Mouse (Mus musculus) thymus, adult 2 months (tissue): Measurements from ENCODE around the gene Piezo1. TPM values are rescaled to one million over a fixed set of nuclear protein-coding genes. Genes with fewer than 3 reads are reported as not detected.

ENCODE experiments used
- DNase-seq: peaks from one replicate; pipeline ENCODE4 v3.0.0; 2021
- H3K27ac ChIP-seq: fragments of 200-500 bp; 2 replicates; pipeline ENCODE4 v1.5.1; 2012; ENCODE audit warnings: low read length, control low read depth; ENCODE audit not compliant: control insufficient read depth, insufficient read depth
- H3K27me3 ChIP-seq: fragments of 200-500 bp; 2 replicates; pipeline ENCODE4 v1.6.1; 2012; ENCODE audit warnings: mild to moderate bottlenecking, low read length, moderate library complexity, mixed read lengths; ENCODE audit not compliant: control insufficient read depth, insufficient read depth
- H3K36me3 ChIP-seq: fragments of 200-500 bp; 2 replicates; pipeline ENCODE4 v1.6.1; 2012; ENCODE audit warnings: mild to moderate bottlenecking, low read length, moderate library complexity; ENCODE audit not compliant: control insufficient read depth, insufficient read depth
- H3K4me1 ChIP-seq: fragments of 200-500 bp; replicated peaks from 2 replicates; pipeline ENCODE4 v1.6.1; 2012; ENCODE audit warnings: low read length; ENCODE audit not compliant: control insufficient read depth, insufficient read depth
- H3K4me3 ChIP-seq: fragments of 200-500 bp; 2 replicates; pipeline ENCODE4 v1.5.1; 2012; ENCODE audit warnings: mild to moderate bottlenecking, low read length, control low read depth, moderate library complexity; ENCODE audit not compliant: control insufficient read depth, insufficient read depth
- CTCF ChIP-seq: fragments of 200-500 bp; IDR thresholded peaks from 2 replicates; pipeline ENCODE4 v1.5.1; 2012; ENCODE audit warnings: mild to moderate bottlenecking, control low read depth, low read length, moderate library complexity, borderline replicate concordance; ENCODE audit not compliant: control insufficient read depth, poor library complexity, insufficient read depth; ENCODE audit errors: extremely low read depth
- POLR2A ChIP-seq: fragments of 200-500 bp; IDR thresholded peaks from 2 replicates; pipeline ENCODE4 v1.6.1; 2012; ENCODE audit warnings: mild to moderate bottlenecking, low read length, control low read depth, moderate library complexity; ENCODE audit not compliant: control insufficient read depth, poor library complexity, insufficient read depth; ENCODE audit errors: extremely low read depth
- WGBS: fragments of 180-500 bp; shearing (Covaris S2); methylation state at CpG from one replicate; pipeline ENCODE4 v1.1.7; 2018; 5-methylcytosine and 5-hydroxymethylcytosine counted together
- polyA plus RNA-seq: library from polyadenylated mRNA; depleted of rRNA; stranded (reverse); fragments of >200 nt; gene quantifications from 2 replicates; pipeline ENCODE4 v1.2.3, GENCODE M21; 2012

The Piezo1 gene
- polyA plus RNA-seq, 1 experiment = 93.6 TPM

DNA sequence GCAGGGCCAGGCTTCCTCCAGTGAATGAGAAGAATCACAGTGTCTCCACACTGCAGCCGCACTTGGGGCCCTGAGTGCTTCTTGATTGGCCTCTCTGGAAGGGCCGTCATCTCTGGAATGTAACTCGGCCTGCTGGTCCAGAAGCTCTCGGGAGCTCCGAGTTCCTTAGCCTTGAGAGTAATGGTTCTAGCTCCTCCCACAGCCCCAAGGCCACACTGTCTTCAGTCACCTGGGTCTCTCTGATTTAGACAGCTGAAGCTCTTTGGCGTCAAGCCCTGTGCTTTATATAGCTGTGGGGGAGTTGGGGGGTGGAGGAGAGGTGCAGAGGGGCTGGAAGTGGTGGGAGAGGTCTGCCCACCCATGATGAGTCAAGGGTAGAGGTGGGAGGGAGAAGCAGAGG is 14.1 kb downstream of the Piezo1 start:
- no peak for TF ChIP-seq CTCF
- no peak for TF ChIP-seq POLR2A
- DNase-seq = no peak
- Histone ChIP-seq H3K27ac (no peak overlapping the region), H3K4me1 (0 out of 2 replicates have a peak, but pooled peaks cover 3% of the 10 kb centered on the region), H3K36me3 (no peaks in the 10 kb centered on the region), H3K4me3 (no peak overlapping the region), H3K27me3 (no peaks in the 10 kb centered on the region)
- 93% methylated on average over 6 of the region's 6 CpGs for WGBS

DNA sequence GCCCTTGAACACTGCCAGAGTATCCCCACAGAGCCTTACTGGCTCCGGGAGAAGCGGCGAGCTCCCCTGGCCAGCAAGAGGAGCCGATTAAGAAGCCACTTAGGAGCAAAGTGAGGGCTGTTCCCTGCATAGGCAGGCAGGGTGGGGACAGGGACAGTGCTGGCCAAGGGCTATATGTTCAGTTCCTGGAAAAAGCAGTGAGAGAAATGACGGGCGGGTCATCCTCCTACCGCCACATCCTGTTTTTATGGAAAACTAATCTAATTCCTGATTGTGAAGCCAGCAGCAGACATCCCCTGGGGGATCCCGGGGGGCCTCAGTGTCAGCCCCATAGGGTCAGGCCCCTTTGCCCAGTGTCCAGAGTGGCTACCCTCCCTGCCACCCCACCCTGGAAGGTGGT is 19.8 kb downstream of the Piezo1 start:
- DNase-seq = no peak
- Histone ChIP-seq H3K27me3 (no peaks in the 10 kb centered on the region), H3K36me3 (no peaks in the 10 kb centered on the region), H3K4me1 (peaks cover 16% of the 10 kb centered on the region), H3K27ac (no peak overlapping the region), H3K4me3 (no peak overlapping the region)
- TF ChIP-seq POLR2A (no peak), CTCF (no peak)
- WGBS = over 99% methylated on average over 8 of the region's 8 CpGs

DNA sequence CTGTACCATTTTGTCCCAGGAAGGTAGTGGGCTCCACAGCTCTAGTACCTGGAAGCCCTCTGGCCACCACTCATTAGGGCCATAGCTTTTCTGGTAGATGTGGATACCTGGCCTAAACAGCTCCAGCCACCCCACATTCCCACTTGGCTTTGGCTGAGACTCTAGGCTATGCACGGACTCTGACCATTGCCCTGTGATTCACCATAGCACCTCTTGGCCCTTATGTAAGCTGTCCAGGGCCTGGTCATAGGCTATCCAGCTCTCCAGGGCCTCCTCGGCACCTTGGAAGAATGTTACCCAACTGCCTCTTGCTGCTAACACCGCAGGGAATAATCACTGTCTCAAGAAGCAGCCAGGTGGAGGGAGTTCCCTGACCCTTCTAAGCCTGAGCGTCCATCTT is 22.0 kb downstream of the Piezo1 start:
- Histone ChIP-seq H3K36me3 (no peaks in the 10 kb centered on the region), H3K27ac (no peak overlapping the region), H3K4me1 (peaks cover 22% of the 10 kb centered on the region), H3K27me3 (no peaks in the 10 kb centered on the region), H3K4me3 (no peak overlapping the region)
- 97% methylated on average over 4 of the region's 4 CpGs for WGBS
- TF ChIP-seq CTCF (no peak), POLR2A (no peak)
- DNase-seq = no peak

DNA sequence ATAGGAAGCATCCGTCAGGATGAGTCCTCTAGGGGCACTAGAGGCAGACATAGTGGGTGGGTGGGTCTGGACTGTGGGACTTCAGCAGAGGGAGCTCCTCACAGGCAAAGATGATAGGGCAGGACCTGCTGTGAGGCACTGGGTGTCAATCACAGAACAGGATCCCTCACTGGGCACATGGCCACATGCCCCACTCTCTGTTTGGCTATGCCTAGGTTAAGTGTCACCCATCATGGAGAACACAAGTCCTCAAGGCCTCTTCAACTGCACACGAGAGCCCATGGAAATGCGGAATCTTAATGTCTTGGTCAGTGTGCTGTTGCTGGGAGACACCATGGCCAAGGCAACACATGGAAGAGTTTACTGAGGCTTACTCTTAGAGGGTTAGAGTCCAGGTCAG is 23.2 kb downstream of the Piezo1 start:
- H3K4me1 ChIP-seq = peaks cover 19% of the 10 kb centered on the region
- 98% methylated on average over 3 of the region's 3 CpGs for WGBS
- no peaks in the 10 kb centered on the region for H3K36me3 ChIP-seq
- DNase-seq = no peak
- no peaks in the 10 kb centered on the region for H3K27me3 ChIP-seq
- H3K27ac ChIP-seq = no peak overlapping the region
- no peak for TF ChIP-seq POLR2A
- H3K4me3 ChIP-seq = no peak overlapping the region

- no peak overlapping the region for H3K4me3 ChIP-seq
- H3K27ac ChIP-seq = peak overlapping the region; percentile 40; the same call in 1 of the 2 replicates
- peaks cover 19% of the 10 kb centered on the region for H3K4me1 ChIP-seq
- 57% methylated on average over 7 of the region's 7 CpGs for WGBS
- no peaks in the 10 kb centered on the region for H3K27me3 ChIP-seq
- no peak for DNase-seq
- no peak for TF ChIP-seq POLR2A
- no peaks in the 10 kb centered on the region for H3K36me3 ChIP-seq
These were observed 24.5 kb downstream of the Piezo1 start for GRCm38 (mm10) chr8:122526526-122527170.

GRCm38 (mm10) chr8:122526084-122526483 is 25.0 kb downstream of the Piezo1 start:
- Histone ChIP-seq H3K27ac (no peak overlapping the region), H3K4me1 (peaks cover 19% of the 10 kb centered on the region), H3K27me3 (no peaks in the 10 kb centered on the region), H3K36me3 (no peaks in the 10 kb centered on the region), H3K4me3 (no peak overlapping the region)
- TF ChIP-seq CTCF = no peak
- no peak for TF ChIP-seq POLR2A
- no peak for DNase-seq
- 90% methylated on average over 3 of the region's 3 CpGs for WGBS

DNA sequence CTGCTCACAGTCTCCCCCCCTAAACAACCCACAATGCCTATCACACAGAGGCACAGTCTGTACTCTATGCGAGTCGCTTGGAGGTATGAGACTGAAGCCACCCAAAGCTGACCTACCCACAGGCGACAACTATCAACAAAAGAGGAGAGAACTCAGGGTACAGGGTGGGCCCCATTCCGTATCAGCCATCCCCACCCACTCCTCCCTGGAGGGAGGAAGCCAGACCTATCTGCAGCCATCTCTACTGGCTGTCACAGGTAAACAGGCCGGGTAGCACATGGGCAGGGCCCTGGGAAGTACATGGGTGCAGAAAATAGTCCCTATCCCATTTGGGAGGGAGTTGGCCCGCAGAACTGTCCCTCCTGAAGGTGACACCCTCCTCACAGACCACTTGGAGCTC is 26.1 kb downstream of the Piezo1 start:
- H3K27ac ChIP-seq = no peak overlapping the region
- DNase-seq = no peak

More for the DNA sequence above, 26.1 kb downstream of the Piezo1 start:
- no peaks in the 10 kb centered on the region for H3K36me3 ChIP-seq
- no peak overlapping the region for H3K4me3 ChIP-seq
- peaks cover 15% of the 10 kb centered on the region for H3K4me1 ChIP-seq
- WGBS = 90% methylated on average over 6 of the region's 6 CpGs
- TF ChIP-seq CTCF (no peak), POLR2A (no peak)
- H3K27me3 ChIP-seq = no peaks in the 10 kb centered on the region
